Mouse (Mus musculus) layer of hippocampus, postnatal 25 days (tissue): ENCODE data around the gene Spred1. TPM values are rescaled to one million over a fixed set of nuclear protein-coding genes. Genes with fewer than 3 reads are reported as not detected.

Experiments used
- DNase-seq, 2 experiments: peaks; one replicate each; pipeline ENCODE4 v3.0.0; 2022; ENCODE audit warnings: mixed read lengths in 2 of 2, low spot score in 1 of 2; ENCODE audit errors: extremely low spot score in 1 of 2
- total RNA-seq, 2 experiments: library from RNA; stranded (reverse); gene quantifications; 2 replicates each; pipeline ENCODE4 v1.2.3; 2021

Spred1 gene
- total RNA-seq = 10 to 100 TPM; 91.1 to 98.2 TPM

DNA sequence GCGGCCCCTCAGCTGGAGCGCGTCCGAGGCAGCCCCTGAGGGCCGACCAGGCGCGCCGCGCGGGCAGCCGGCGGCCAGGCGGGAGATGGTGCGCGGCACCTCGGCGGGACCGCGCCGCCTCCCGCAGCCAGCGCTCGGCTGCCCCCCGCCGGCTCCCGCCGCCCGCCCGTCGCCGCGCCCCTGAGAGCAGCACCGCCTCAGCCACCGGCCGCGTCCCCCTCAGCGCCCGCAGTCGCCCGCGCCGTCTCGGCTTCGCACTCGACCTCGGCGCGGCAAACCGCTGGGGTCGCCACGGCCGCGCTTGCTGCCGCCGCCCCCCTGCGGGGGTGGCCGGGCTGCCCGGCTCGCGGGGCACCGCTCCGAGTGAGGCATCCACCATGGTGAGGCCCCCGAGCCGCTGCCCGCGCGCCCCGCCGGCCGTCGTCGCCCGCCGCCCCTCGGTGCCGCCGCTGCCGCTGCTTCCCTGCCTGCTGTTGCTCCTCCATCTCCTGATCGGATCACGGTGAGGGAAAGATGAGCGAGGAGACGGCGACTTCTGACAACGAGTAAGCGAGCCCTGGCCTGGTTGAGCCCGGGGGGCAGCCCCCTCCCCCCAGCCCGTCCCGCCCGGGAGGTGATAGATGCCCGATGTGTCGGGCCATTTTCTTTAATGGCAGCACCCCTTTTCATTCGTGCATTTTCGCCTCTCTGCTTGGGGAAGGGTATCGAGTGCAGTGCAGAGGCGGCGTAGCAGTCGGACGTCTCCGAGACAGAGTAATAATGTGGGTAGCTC is at the start of gene Spred1:
Gene Spred1 (plus strand): TSS at position 163 of the 772 bp plus-strand sequence.
- peak in 1 of 2 experiments; percentile 50 for DNase-seq

DNA sequence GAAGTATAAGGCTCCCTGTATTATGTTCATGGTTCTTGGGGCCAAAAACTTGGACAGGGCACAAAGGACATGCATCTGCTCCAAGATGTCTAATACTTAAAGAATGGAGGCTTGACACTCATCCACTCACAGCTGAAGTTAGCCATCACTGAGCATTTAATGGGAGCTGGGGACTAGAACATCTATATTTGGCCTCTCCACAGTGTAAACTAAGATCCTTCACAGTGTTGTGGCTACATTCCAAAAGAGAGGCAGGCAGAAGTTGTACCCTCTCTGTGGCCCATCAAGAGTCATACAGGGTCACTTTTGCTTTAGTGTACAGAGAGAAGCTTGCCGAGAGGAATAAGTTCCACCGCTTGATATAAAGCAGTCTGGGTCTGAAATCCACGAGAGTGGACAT is 49.6 kb upstream of the Spred1 start:
- DNase-seq = no peak

DNA sequence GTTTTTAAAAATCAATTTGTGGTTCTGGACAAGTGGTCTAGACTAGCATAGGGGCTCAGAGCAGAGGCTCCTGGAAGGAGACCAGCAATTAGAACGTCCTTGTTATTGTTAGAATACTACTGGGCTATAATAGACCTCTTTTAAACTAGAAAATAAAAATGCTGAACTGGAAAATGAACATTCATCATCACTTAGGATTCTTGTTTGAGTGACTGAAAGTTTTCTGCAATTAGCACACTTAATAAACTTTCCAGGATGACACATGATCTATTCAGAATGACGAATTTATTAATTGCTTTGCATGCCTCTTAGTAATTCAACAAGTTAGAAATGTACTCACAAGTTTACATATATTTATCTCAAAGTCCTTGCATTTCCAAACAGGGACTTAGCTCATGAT is 42.5 kb upstream of the Spred1 start:
- no peak for DNase-seq

- peak in 1 of 2 experiments; percentile 9 for DNase-seq
These were observed 41.6 kb upstream of the Spred1 start for GRCm38 (mm10) chr2:117079621-117080020.

DNA sequence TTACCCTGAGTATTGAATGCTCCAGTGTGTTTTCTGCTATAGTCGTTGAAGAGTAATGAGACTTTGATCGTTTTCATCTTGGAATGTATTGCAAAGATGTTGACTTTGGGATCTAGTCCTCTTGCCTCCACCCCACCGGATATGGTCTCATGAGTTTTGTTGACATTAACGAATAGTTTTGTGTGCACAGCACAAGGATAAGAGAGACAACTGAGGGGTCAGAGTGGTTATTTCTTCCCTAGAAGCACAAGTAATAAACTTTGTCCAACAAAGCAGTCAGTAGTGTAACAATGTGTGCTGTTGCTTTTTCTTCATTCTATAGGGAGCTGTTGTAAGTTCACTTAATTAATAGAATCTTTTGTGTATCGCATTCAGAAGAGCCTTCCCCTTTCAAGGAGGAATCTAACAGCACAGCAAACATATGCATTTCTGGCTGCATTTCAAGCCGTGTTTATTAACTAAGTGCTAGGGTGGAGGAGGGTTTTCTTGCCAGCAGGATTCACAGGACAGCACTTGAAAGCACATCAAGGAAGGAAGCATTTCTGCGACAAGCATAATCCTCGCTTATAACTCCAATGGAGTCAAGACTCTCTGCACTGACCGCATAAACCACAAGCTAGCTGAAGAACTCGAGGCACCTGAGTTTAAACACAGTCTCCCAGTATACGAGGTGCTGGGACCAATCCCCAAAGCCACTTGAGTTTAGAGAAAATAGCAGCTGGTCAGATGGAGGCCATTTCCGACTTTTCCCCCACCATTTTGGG is 35.0 kb upstream of the Spred1 start:
- DNase-seq = no peak

GRCm38 (mm10) chr2:117086766-117087457 is 34.3 kb upstream of the Spred1 start:
- no peak for DNase-seq

- DNase-seq = no peak
These were observed 33.7 kb upstream of the Spred1 start for GRCm38 (mm10) chr2:117087458-117087820.

DNA sequence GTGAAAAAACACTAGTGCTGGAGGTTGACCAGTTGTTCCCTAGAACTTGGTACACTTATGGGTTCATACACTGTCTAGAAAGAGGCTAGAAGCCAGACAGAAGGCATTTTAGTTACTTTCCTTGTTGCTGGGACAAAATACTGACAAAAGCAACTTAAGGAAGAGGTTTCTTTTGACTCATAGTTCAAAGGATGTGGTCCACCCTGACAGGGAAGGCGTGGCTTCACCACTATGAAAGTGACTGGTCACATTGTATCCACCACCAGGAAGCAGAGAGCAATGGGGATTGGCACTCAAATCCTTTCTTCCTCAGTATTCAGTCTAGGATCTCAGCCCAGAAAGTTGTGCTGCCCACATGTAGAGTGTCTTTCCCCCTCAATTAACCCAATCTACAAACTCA is 31.7 kb upstream of the Spred1 start:
- no peak for DNase-seq

- DNase-seq = no peak
These were observed 31.1 kb upstream of the Spred1 start for GRCm38 (mm10) chr2:117090061-117090460.

GRCm38 (mm10) chr2:117092946-117093401 is 28.2 kb upstream of the Spred1 start:
- no peak for DNase-seq

DNA sequence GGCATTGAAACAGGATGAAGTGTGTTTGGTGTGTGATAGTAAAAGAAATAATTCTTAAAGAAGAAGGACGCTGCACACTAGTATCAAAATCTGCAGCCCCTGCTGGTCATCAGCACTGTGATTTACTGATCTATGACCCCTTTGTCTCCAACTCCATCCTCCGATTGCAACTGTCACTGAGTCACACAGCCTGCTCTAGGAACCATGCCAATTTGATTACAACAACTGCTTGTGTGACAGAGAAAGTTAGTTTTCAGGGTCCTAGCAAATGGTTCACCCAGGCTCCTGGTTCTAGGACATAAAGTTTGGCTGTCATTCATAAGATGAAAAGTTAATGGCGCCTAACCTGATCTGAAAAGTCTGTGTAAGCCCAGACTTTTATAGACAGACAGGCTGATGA is 25.7 kb upstream of the Spred1 start:
- no peak for DNase-seq

DNA sequence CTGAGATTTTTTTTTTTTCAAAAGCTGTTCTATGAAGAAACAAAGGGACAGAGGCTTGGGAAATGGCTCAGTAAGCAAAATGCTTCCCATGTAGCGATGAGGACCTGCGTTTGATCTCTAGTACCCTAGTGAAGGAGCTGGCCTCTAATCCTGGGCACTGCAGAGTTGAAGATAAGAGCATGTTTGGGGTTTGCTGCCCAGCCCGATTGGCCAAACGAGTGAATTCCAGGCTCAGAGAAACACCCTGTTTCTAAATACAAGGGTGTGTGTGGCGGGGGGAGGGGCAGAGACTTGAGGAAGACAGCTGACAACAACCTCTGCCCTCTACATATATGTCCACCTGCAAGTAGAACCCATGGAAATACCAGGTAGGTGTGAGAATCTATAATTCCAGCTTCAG is 23.9 kb upstream of the Spred1 start:
- no peak for DNase-seq

DNA sequence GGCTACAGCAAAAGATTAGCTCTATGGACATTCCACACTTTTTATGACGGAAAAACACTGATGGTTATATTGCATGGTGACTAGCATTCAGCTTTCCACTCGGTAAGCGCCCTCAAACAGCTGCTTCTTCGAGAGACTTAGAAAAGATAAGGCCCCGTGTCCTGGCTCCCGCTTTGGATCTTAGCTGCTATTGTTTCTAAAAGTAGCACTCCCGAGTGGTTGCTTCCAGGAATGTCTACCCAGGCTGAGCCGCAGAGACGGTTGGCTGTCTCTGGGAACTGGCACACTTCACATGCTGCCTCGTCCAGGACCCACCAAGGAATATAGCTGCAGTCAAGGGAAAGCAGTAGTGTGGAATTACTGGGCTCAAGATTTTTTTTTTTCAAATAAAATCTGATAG is 21.9 kb upstream of the Spred1 start:
- DNase-seq = no peak

DNA sequence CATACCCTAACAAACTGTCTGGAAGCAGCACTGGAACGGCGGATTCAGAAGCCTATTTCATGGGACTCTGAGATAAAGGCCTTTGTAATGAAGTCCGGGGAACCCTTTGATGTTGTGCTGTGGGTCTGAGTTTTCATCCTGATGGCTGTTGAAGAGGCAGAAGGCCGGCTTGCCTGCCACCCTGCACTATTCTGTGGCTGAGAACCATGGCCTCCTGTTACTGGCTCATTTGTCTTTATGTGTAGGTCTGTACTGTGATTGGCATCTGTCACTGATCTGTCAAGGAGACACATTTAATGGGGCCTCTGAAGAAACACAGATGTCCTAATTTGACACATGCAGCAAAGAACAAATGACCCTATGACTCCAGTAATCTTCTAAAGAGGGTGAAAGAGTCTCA is 17.7 kb upstream of the Spred1 start:
- no peak for DNase-seq

DNA sequence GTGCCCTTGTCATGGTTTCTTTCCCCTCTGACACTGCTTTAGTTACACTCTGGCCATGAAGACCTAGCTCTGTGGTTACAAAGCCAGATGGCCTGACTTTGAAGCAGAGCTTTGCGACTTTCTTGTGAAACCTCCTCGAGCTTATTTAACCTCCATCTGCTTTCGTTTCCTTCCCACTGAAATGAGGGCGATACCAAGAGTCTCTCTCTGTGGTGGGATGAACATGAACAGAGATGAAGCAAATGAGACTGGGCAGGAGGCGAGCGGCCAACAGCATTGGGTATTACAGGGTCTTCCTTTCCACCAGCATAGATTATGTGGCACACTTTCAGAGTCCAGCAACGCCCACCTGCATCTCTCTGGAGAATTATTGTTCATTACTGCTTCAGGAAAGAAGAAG is 15.8 kb upstream of the Spred1 start:
- DNase-seq = no peak

- DNase-seq = no peak
These were observed 13.1 kb upstream of the Spred1 start for GRCm38 (mm10) chr2:117108059-117108458.

- no peak for DNase-seq
These were observed 11.9 kb upstream of the Spred1 start for GRCm38 (mm10) chr2:117109296-117109695.

GRCm38 (mm10) chr2:117110355-117110866 is 10.8 kb upstream of the Spred1 start:
- DNase-seq = no peak

- DNase-seq = no peak
These were observed 7.9 kb upstream of the Spred1 start for GRCm38 (mm10) chr2:117113262-117113661.

- no peak for DNase-seq
These were observed 7.4 kb upstream of the Spred1 start for GRCm38 (mm10) chr2:117113762-117114161.

DNA sequence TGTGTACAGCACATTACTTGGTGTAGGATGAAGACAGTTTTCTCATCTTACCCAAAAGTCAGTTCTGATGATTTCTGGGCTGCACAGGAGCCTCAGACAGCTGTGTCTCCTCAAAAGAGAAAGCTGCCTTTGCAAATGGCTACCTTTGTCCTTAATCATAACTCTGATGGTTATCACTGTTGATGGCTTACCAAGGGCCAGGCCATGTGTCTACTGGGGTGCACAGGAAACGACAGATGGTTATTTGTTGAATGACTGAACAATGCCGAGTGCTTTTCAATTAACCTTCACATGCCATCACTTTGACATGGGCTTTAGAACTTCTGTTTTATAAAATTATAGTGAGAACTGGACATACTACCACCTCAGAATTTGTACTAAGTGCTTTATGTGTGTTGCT is 2.7 kb upstream of the Spred1 start:
- DNase-seq = no peak
